Mouse (Mus musculus) cerebellum, postnatal 25 days (tissue): ENCODE measurements at regions not wholly inside any gene's neighbourhood (a gene's known extent, or its start where the extent isn't known, plus 50 kb on each side); places are given as distances from the start of the nearest gene placed in this dataset.

Experiments
- DNase-seq, 2 experiments: peaks; one replicate each; pipeline ENCODE4 v3.0.0; 2021; ENCODE audit warnings: mixed read lengths in 2 of 2

DNA sequence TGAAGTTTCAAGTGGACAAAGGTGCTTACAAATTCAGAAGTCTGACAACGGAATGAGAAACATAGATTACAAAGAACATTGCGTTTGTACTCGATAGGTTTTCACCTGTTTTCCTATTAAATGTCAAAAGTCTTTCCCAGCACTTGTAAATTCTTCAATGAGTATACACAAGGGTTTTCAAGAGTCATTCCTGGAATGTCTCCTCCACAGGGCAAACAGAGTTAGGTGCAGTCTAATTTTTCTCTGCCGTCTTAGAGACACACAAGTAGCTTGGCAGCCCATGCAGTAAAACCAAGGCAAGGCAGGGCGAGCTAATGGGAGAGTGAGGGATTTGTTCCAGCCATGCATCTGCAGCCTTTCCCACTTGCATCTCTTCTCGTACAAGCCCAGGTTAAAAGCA is 516.6 kb upstream of the Atp11b start:
- DNase-seq, result no peak

DNA sequence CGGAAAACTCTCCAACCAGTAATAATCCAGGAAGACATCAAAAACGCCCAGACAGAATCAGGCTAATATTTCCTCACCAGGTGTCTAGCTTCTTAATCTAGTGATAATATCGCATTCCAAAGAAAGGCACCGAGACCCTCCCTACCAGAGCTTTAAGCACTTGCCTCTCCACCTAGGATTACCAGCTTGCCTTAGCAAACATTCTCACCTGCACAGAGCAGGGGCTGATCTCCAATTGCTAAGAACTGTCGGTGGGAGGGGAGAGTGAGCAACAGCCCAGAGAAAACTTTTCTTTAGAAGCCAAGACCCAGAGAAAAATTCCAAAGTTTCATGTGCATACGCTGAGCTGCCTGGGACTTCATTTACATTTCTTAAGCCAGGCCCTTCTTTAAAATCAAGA is 511.6 kb upstream of the Atp11b start:
- DNase-seq, result no peak

GRCm38 (mm10) chr3:35242871-35243529 is 510.9 kb upstream of the Atp11b start:
- DNase-seq, result no peak

GRCm38 (mm10) chr3:35245003-35245402 is 508.9 kb upstream of the Atp11b start:
- no peak for DNase-seq

DNA sequence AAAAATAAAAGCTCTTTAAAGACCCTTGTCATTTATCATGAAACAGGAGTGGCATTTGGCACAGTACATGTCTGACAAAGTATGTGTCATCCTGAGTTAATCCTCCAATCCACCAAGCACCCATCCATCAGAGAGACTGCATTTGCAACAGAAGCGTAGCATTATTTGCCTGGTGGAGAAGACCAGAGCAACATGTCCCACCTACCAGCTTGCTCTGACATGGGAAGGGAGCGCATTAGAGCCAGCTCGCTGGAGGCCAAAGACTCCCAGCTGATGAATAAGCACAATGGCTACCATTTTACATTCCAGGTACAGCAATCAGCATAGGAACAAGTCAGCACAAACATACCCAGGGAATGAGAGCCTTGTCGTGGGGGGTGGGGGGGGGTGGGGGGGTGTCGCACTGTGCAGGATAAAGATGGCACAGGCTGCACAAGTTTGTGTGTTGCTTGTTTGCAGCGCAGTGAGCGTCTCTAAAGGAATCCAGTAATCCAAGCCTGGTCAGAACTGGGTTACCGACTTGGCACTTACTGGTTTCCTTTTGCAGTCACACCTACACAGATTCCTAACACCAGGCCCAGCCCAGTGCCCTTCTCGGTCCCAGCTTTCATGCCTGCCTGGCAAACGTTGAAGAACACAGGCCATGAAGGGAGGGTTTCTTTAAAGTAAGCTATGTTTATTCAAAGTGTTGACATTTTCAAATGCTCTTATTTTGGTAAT is 507.8 kb upstream of the Atp11b start:
- DNase-seq, result no peak

DNA sequence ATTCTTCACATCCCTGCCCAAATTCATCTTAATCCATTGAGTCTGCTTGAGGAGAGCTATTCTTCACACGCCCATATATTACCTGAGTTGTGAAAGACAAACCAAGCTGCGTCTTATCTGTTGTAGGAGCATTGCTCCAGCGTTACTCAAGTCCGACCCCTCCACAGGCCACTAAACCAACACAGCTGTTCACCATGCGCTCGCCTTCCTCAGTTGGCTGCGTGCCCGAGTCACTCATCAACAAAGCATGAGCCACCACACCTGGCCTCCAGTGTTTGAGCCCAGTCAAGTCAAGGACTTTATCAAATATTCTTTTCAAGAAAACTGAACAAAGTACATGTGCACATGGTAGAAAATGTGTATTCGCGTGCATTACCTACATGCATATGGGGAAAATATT is 504.7 kb upstream of the Atp11b start:
- DNase-seq, result peak in 1 of 2 experiments; percentile 8

DNA sequence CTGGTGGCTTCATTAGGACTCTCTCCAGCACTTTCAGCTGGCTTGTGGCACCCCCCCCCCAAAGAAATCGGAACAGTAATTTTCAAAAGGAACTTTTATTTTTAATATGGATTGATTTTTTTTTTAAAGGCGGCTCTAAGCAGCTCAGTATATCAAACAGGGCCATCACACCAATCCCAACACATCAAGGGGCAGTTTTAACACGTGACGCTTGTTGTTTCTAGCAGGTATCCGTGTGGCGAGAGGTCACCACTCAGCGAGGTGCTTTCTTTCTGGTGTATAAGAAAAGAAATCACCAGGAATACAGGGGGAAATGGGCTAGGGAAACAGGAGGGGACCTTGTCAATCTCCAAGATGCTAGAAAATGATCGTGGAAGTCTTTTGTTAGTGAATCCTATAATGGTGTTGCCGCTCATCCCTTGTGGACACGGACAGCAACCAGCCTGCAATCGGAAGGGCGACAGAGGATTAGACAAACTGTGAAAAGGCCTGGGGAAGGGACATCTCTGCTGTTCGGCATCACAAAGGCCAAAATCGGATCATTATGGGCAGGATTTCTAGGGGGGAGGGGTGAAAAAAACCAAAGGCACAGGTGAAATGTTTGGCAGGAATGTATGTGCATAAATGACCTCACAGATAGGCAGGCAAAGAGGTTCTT is 503.7 kb upstream of the Atp11b start:
- no peak for DNase-seq

DNA sequence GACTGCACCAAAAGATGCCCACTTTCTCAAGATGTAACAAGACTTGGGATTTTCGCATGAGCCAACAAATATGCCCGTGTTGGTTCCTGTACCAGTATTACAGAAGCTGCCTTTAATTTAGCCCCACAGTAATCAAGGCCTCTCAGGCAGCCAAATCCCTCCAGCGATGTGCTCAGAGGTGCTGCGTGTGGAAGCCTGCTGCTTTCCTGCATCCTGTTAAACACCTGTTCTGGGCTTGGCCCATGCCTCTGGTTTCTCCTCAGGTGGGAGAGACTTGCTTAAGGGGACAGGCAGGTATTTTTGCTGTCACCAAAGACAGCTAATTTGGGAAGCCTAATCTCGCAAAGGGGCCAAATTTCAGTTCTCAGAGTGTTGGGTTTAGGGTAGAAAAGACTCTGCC is 500.0 kb upstream of the Atp11b start:
- no peak for DNase-seq

GRCm38 (mm10) chr3:35260936-35261335 is 493.0 kb upstream of the Atp11b start:
- no peak for DNase-seq

GRCm38 (mm10) chr3:35268949-35269348 is 485.0 kb upstream of the Atp11b start:
- no peak for DNase-seq

DNA sequence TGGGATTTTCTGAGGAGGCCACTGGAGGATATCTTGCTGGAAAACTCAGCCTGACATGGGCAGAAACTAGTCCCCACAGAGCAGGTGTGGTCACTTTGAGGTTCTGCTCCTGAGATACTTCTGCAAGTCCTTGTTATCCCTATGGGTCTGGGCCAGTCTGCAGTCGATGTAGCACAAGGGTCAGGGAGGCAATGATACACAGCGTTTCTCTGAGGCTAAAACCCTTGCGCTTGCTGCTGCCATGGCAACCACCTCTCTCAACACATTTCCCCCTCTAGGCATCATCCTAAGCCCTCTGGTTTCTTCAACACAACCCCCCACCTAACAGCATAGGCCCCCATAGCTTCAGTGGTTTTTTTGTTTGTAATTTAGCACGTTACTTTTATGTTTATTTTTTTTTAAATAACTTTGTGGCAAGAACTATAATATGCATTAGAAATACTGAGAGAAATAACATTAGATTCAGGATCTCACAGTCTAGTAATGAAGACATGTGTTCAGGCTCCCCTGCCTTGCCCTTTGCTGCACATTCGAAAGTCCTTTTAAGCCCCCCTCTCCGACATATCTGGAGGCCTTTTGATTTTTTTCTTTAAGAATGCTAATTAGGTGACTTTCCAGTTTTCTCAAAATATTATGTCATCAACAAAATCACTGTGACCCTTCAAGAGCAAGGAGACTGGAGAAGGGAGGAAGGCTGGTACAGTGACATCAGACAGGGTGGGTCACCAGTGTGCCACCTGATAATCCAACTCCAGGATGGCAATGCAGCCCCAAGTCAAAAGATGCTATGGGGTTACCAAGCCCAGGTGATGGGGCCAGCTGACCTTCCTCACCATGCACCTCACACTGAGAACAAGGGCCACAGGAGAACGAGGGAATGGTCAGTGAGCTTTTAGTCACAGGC is 483.7 kb upstream of the Atp11b start:
- no peak for DNase-seq

- no peak for DNase-seq
These were observed 480.4 kb upstream of the Atp11b start for GRCm38 (mm10) chr3:35273546-35273945.

GRCm38 (mm10) chr3:35280981-35281380 is 472.9 kb upstream of the Atp11b start:
- DNase-seq, result no peak

DNA sequence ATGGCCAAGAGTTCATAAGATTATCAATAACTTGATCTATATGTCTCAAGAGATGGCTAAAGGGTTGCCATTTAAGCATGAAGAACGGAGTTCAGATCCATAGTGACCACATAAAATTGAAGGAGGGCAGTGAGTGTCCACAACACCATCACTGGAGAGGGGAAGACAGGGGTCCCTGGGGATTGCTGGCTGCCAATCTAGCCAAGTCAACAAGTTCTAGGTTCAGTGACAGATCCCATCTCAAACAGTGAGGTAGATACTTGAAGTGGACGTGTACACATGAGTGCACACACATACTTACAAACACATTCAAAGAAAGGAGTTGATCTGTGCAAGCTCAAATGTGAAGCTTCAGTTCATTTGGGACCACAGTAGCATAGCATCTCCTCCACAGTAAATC is 471.8 kb upstream of the Atp11b start:
- DNase-seq, result no peak

DNA sequence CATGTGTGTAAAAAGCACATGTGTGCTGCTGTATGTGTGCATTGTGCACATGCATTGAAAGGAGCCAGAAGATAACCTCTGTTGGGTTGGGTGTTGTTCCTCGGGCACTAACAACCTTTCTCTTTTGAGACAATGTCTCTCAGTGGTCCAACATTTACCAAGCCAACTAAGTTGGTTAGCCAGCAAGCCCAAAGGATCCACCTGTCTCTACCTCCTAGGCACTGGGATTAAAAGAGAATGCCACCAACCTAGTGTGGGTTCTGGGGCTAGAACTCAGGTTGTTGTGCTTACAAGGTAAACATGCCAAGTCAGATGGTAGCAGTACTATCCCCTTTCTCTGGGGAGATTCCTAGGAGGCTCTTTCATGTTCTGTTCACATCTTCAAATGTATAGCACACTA is 459.1 kb upstream of the Atp11b start:
- DNase-seq, result no peak

GRCm38 (mm10) chr3:35295746-35296145 is 458.2 kb upstream of the Atp11b start:
- DNase-seq, result no peak

GRCm38 (mm10) chr3:35299036-35299435 is 454.9 kb upstream of the Atp11b start:
- no peak for DNase-seq

DNA sequence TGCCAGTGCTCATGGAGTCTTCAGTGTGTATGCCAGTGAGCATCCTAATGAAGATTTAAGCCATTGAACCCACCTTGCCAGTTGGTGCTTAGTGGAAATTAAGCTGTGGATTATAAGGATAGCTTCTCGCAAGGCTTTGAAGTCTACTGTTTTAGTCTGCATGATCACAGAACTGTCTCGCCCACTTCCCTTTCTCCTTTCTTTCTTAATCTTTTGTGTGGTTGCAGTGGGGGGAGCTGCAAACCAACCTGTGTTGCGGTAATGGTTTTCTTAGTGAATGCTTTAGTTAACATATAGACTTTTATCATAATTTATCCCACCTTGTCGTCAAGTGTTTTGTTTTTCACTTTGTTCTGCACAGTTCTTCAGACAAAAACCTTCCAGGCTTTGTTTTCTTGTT is 447.9 kb upstream of the Atp11b start:
- no peak for DNase-seq

DNA sequence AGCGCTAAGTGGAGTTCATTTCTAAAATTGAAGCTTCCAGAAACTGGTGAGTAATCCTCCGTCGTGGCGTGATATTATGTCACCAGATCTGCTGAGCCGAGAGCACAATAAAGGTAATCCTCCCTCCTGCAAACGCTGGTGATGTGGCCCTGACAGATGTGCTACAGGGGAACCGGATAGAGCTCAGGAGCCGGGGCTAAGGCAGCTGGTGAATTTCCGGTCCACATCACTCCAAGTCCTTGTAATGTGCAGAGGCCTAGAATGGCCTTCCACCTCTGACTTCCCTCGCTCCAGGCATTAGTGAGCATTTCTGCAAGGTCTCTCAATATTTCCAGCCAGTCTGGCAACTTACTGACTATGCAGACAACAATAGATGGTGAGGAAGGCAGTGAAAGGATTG is 439.7 kb upstream of the Atp11b start:
- no peak for DNase-seq

GRCm38 (mm10) chr3:35315162-35315561 is 438.7 kb upstream of the Atp11b start:
- no peak for DNase-seq

GRCm38 (mm10) chr3:35318348-35318747 is 435.6 kb upstream of the Atp11b start:
- no peak for DNase-seq

GRCm38 (mm10) chr3:35320844-35321393 is 433.0 kb upstream of the Atp11b start:
- DNase-seq, result no peak

GRCm38 (mm10) chr3:35321991-35322390 is 431.9 kb upstream of the Atp11b start:
- no peak for DNase-seq
